Mouse (Mus musculus) heart, adult 10 weeks (tissue): ENCODE measurements around the gene Cops7b. TPM values are rescaled to one million over a fixed set of nuclear protein-coding genes. Genes with fewer than 3 reads are reported as not detected.

ENCODE experiments used
- polyA plus RNA-seq: library from polyadenylated mRNA; stranded (reverse); fragments of 350-450 nt; fragmentation: Illumina TruSeq; extraction: RNeasy Lipid Tissue Mini Kit (QIAGEN cat#74804); gene quantifications from one replicate; pipeline ENCODE4 v1.2.3, GENCODE M21; 2014; ENCODE audit warnings: low read depth, low replicate concordance

Gene Cops7b
- polyA plus RNA-seq, result 10.8 TPM

GRCm38 (mm10) chr1:86582451-86583096 is at the start of gene Cops7b, which contains the start of gene Pde6d:
Gene Cops7b, plus strand, starts transcription at chr1:86582904.
Gene Pde6d, minus strand, starts transcription at chr1:86582629.

Other genes starting within 250 kb of the Cops7b start
- gene Ncl, start 223.5 kb upstream of the Cops7b start, polyA plus RNA-seq, result 148 TPM
- gene Nmur1, start 156.7 kb upstream of the Cops7b start, polyA plus RNA-seq, result not detected
- gene Tex44, start 156.6 kb upstream of the Cops7b start, polyA plus RNA-seq, result not detected
- 347 TPM for gene Ptma, start 56.2 kb upstream of the Cops7b start, polyA plus RNA-seq
- gene Pde6d, start 275 bp upstream of the Cops7b start, polyA plus RNA-seq, result 41.1 TPM
- 0.63 TPM for gene Nppc, start 87.7 kb downstream of the Cops7b start, polyA plus RNA-seq
- 8.7 TPM for gene Dis3l2, start 120.9 kb downstream of the Cops7b start, polyA plus RNA-seq